41 mouse cellular contexts compared by ENCODE assay signal in genomic region chr3:59877601-59878000, GRCm38 (mm10). TPM values are rescaled to one million over a fixed set of nuclear protein-coding genes. Genes with fewer than 3 reads are reported as not detected.
"Had no signal": no experiment of that assay in that cellular context is flagged by ENCODE, and none has a peak within 500 bp of the region (broad histone marks: within the 10 kb centered on the region; RNA-seq: fewer than 3 reads in every experiment).

No protein-coding gene starts in this region.

RNA-seq across cellular contexts. Expression of gene Gm8298, which starts 16.8 kb away (rescaled TPM):
- total RNA-seq: heart, postnatal 10 days; heart, postnatal 14 days; heart, postnatal 25 days; heart, postnatal 36 days; heart, postnatal 4 days; hematopoietic stem cell, adult 5-6 weeks; hindbrain, postnatal 0 days; layer of hippocampus, adult 18-20 months; layer of hippocampus, adult 2 months; layer of hippocampus, adult 8-10 months; layer of hippocampus, postnatal 10 days; layer of hippocampus, postnatal 14 days; layer of hippocampus, postnatal 25 days; layer of hippocampus, postnatal 36 days; left cerebral cortex, adult 18-20 months; left cerebral cortex, adult 2 months; left cerebral cortex, adult 8-10 months had no signal
- polyA plus RNA-seq: heart, embryonic 12.5 days; heart, embryonic 13.5 days; heart, embryonic 14.5 days; heart, embryonic 15.5 days; heart, embryonic 16.5 days; heart, postnatal 0 days; hindbrain, embryonic 10.5 days; hindbrain, embryonic 11.5 days; hindbrain, embryonic 12.5 days; hindbrain, embryonic 13.5 days; hindbrain, embryonic 14.5 days; hindbrain, embryonic 15.5 days; hindbrain, embryonic 16.5 days; hindbrain, postnatal 0 days; inflammation-experienced regulatory T-cells, adult 6 months; intestine, embryonic 14.5 days; intestine, embryonic 15.5 days; intestine, embryonic 16.5 days; intestine, postnatal 0 days; kidney, adult 2 months; kidney, embryonic 14.5 days; kidney, embryonic 15.5 days; kidney, embryonic 16.5 days; kidney, postnatal 0 days; large intestine, adult 2 months had no signal

RNA-seq across cellular contexts. Expression of gene C130079G13Rik, which starts 47.4 kb away (rescaled TPM):
- total RNA-seq: heart, postnatal 10 days; heart, postnatal 14 days; heart, postnatal 25 days; heart, postnatal 36 days; heart, postnatal 4 days; hematopoietic stem cell, adult 5-6 weeks; hindbrain, postnatal 0 days; layer of hippocampus, adult 18-20 months; layer of hippocampus, adult 2 months; layer of hippocampus, adult 8-10 months; layer of hippocampus, postnatal 10 days; layer of hippocampus, postnatal 14 days; layer of hippocampus, postnatal 25 days; layer of hippocampus, postnatal 36 days; left cerebral cortex, adult 18-20 months; left cerebral cortex, adult 2 months; left cerebral cortex, adult 8-10 months had no signal
- polyA plus RNA-seq: heart, embryonic 12.5 days; heart, embryonic 13.5 days; heart, embryonic 14.5 days; heart, embryonic 15.5 days; heart, embryonic 16.5 days; heart, postnatal 0 days; hindbrain, embryonic 10.5 days; hindbrain, embryonic 11.5 days; hindbrain, embryonic 12.5 days; hindbrain, embryonic 13.5 days; hindbrain, embryonic 14.5 days; hindbrain, embryonic 15.5 days; hindbrain, embryonic 16.5 days; hindbrain, postnatal 0 days; inflammation-experienced regulatory T-cells, adult 6 months; intestine, embryonic 14.5 days; intestine, embryonic 15.5 days; intestine, embryonic 16.5 days; intestine, postnatal 0 days; kidney, adult 2 months; kidney, embryonic 14.5 days; kidney, embryonic 15.5 days; kidney, embryonic 16.5 days; kidney, postnatal 0 days; large intestine, adult 2 months had no signal
